Mouse (Mus musculus) urinary bladder, postnatal 25 days (tissue): Measurements from ENCODE around the gene Nab1.

ENCODE experiments used
- DNase-seq: peaks from one replicate; pipeline ENCODE4 v3.0.0; 2022; ENCODE audit warnings: low spot score

The Nab1 gene

GRCm38 (mm10) chr1:52470811-52471489 is 29.5 kb downstream of the Nab1 start:
- DNase-seq, result no peak

GRCm38 (mm10) chr1:52470326-52470725 is 30.2 kb downstream of the Nab1 start:
- no peak for DNase-seq

DNA sequence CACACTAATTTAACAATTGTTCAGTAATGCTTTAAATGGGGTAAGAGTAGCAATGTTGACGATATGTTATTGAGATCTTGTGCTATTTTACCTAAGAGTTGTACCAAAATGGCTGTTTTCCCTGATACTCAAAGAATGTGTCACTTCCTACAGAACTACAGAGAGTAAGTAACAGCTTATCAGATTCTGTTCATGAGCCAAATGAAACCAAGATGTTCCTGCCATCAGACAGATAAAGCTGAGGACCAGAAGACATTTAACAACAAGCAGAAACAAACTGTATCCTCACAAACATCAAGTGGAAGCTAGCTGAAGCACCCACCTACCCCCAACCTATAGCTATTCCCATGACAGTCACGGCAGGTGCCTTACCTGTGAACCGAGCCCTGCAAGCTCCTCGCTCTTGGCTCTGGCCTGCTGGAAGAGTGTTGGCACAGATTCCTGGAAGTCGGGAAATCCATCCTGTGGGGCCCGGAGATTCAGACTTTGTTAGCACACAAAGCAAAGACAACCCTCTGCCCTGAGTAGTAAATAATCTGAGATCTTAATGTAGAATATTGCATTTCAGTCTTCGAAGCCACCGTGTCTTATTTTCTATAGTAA is 33.9 kb downstream of the Nab1 start:
- DNase-seq, result no peak

GRCm38 (mm10) chr1:52465830-52466229 is 34.6 kb downstream of the Nab1 start:
- DNase-seq, result no peak

DNA sequence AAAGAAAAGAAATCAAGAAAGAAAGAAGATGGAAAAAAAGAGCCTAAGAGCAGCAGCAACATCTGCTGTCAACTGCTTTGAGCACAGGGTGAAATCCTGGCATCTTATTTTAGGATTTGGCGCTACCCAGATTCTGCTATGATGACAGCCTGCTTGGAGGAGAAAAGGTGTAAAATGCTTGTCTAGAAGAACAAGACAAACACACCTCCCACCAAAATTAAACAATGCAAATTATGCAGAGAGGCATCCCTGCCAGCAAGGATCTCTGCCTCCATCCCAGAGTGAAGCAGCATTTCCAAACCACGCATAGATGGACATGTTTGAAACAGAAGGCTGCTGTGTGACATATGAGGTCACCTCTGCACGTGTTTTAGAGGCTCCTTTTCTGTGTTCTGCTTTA is 35.2 kb downstream of the Nab1 start:
- DNase-seq, result no peak

DNA sequence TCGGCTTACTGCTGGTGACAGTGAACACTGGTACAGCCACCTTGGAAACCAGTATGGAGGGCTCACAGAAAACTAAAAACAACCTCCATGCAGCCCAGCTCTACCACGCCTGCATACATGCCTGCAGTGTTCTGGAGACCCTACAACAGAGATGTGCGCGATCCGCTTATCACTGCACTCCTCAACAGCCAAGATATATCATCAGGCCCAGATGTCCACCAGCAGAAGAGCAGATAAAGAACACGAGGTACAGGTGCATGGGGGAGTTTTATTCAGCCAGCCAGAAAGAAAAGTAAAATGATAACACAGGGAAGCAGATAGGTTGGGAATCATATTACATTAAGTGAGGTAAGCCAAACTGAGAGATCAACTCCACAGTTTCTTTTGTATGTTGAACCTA is 37.2 kb downstream of the Nab1 start:
- DNase-seq, result no peak

GRCm38 (mm10) chr1:52456571-52456970 is 43.9 kb downstream of the Nab1 start:
- no peak for DNase-seq

DNA sequence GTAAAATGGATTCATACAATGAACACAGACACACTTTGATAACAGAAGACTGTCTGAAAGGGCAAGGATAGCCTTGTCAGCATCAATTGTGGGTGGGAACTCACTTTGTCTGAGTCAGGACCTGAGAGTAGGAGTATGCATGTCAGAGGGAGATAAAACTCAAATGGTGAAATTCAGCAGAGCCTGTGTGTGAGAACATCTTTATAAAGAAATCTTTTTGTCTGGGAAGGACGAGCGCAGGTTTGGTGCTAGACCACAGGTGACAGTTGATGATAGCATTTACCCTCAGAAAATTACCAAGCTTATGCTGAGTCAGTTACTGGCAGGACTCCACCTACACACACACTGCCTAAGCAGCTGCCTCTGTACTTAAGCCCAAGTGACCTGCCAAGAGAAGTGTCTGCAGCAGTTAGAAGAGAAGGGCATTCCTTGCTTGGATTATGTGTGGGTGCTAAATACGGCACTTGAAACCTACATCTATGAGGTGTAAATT is 45.9 kb downstream of the Nab1 start:
- no peak for DNase-seq

DNA sequence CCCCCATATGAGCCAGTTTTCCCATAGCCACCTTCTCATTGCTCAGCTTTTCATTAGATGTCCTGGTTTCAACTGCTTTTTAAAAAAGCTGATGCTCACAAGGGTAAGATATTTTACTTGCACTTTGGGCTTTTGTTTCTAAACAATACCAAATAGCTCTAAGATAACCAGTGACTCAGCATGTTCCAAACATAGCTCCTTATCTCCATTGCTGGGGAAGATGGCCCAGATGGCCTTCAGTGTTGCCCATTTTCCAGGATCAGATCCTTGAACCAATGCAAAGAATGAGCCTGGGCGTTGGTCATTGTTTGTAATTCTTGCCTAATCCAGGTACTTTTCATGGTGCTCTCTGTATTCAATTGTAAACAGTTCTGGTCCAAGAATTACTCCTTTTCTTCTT is 49.1 kb downstream of the Nab1 start:
- DNase-seq, result no peak

DNA sequence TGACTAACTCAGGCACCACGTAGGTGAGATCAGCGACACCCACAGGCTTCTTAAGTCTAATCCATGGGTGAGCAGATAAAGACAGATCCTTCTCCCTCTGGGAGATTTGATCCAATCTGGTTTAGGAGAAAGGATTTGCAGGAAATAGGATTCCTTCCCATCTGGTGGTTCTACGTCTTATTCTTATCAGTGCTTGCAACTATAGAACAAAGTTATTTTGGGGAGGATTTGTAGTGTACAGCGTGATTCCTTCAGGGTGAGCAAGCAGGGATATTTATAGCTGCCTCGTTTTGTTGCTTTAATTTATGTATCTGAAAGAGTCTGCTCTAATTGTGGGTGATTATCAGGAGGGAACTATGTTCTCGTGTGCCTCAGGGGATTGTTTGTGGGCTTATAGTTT is 64.6 kb downstream of the Nab1 start:
- no peak for DNase-seq

DNA sequence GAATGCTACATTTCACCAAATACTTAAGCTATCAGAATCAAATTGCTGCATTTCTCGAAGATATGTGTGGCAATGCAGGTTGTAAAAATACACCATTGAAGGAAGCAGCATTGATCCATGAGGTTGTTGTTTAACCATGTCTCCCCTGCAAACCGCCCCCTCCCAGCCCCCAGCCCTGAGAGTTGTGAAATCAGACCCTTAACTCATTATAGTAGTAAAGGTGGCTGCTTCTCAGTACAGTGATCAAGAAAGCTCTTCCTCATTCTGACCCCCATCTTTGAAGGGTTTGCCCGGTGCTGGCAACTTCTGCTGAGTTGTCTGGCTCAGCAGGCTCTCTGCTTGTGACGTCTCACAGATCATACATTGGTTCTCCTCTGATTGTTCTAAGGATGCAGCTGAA is 66.4 kb downstream of the Nab1 start:
- DNase-seq, result no peak

GRCm38 (mm10) chr1:52431806-52432205 is 68.7 kb downstream of the Nab1 start:
- no peak for DNase-seq

DNA sequence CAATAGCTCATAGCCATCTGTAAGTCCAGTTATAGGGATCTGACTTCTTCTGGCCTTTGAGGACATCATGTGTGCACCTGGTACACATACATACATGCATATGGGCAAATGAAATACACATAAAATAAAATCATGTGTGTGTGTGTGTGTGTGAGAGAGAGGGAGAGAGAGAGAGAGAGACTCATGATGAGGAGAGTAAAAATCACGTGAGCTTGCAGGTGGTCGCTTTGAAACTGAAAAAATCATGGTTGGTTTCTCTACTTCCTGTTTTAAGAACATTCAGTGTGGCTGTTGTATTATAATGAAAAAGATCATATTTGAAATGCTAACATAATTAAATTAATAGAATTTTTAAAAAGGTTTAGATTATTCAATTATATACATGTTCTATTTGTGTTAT is 69.9 kb downstream of the Nab1 start:
- DNase-seq, result no peak

DNA sequence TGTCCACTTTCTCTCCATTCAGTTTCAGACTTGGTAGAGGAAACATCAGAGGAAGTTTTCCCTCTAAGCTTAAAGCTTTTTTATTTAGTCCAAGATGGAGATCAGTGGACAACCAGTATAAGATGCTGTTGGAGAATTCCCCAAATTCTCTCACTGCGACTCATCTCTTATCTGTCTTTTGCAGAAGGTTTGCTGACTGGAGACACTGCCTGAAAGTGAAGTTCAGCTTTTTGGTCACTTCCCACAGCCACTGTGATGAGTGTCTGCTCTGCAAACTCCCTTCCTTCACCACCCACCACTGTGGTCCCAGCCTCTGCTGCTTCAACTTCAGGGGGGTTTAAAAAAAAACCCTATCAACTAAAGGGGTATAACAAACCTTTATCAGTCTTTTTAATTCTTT is 70.4 kb downstream of the Nab1 start:
- DNase-seq, result no peak

DNA sequence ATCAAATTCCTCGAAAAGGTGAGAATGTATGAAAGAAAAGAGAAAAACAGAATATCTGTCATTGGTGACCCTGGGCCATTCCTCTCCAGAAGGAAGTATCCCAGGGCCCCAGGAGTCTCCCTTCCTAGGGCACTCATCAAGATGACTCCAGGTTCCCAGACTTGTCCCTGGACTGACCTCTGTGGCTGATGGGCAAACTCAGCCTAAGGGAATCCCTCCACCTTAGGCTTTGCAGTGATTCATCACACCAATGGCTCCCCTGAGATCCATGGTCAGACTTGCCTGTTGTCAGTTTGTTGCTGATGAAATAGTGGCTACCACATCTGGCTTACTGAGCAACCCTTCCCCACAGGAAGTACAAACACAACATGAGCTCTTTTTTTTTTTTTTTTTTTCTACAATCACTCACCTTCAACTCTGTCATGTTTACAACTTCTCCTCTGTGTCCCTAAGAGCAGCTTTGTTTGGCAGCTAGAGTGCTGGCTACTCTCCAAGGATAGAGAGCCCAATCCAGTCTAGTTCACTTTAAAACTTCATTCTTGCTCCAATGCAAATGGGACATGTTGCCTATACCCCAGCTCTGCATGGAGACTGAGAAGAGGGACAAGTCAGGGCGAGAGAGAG is 72.5 kb downstream of the Nab1 start:
- no peak for DNase-seq

- DNase-seq, result no peak
Measured at GRCm38 (mm10) chr1:52423846-52424245, 76.6 kb downstream of the Nab1 start.

DNA sequence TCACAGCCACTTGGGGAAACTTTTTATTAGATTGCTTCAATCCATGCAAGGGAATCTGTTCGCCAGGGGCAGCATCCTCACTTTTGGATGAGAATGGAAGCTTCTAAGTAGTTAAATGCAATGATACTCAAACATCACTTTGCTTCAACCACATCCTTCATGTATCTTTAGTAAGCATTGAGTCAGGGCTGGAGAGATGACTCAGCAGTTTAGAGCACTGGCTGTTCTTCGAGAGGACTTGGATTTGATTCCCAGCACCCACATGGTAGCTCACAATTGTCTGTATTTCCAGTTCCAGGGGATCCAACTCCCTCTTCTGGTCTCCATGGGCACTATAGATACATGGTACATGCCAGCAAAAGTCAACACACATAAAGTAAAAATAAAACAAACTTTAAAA is 77.4 kb downstream of the Nab1 start:
- DNase-seq, result no peak

DNA sequence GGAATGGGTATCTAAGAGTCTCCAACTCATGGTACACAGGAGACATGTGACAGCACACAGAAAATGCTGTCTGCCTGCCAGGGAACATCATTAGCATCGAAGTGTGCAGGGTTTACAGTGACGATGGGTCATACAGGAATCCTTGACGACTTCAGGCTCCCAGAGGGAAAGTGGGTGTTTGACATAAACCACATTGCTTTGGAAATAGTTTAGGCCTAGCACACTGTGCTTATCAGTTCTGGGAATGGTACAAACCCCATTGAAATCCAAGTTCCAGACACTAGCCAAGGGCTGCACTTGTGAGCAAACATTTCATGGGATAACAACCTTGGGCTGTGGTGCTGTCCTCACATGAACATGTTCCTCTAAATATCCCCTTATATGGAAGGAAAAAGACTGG is 78.3 kb downstream of the Nab1 start:
- no peak for DNase-seq

- no peak for DNase-seq
Measured at GRCm38 (mm10) chr1:52421623-52422022, 78.9 kb downstream of the Nab1 start.

DNA sequence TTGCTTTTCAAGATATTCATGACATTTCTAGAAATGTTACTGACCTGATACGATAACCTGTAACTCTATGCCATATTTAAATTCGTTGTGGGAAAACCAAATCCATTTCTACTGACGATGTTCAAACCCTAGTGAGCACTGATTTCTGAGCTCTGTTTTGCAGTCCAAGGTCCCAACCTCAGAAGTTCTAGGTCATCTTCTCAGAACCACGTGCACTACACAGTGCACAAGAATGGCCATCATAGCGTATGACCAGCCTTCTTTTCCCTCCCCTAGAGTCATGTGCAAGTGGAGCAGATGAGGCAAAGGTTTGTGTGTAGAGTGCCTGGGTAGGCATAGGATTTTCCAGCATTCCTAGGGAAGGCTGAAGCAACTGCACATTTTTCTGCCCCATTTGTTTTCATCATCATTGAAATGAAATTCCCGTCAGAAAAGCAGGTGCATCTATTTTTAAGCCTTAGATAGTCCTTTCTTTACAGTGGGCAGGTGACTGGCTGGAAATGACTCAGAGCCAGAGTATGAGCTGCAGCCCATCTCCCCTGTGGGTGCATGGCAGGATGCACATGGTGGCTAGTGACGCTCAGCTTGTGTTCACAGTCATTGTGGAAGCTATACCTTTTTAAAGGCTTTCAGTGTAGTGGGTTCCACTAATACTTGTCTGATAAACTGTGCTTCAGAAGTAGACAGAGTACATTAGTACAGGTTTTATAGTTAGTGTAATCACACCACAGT is 81.2 kb downstream of the Nab1 start:
- no peak for DNase-seq
